Mouse (Mus musculus) E14TG2a.4 (cell line): ENCODE data around the gene 2310011J03Rik.

Experiments used
- CTCF ChIP-seq: conservative IDR thresholded peaks from 2 replicates; pipeline ENCODE4 v1.5.1; 2014; ENCODE audit warnings: low read length
- POU5F1 ChIP-seq: IDR thresholded peaks from 2 replicates; pipeline ENCODE4 v1.6.1; 2014; ENCODE audit warnings: low read length, borderline replicate concordance

DNA sequence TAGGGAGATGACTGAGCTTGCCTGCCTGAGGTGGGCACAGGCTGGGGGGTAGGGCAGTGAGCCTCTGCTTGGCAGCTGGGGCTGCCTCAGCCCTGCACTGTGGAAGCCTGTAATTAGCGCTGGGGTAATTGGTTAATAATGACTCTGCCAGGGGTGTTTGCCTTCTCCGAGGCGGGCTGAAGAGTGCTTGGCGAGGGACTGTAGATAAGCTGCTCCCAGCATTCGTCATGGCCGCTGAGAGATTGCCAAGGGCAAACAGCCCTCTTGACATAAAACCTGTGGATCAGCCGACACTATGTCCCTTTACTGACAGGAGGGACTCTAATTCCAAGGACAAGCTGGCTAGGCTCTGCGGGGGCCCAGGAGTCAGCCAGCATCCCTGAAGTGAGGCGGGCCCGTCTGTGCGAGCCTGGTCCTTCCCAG, 4.0 kb downstream of the 2310011J03Rik start:
- TF ChIP-seq CTCF (no peak), POU5F1 (no peak)
